Mouse (Mus musculus) lung, postnatal 0 days (tissue): ENCODE measurements at regions not wholly inside any gene's neighbourhood (a gene's known extent, or its start where the extent isn't known, plus 50 kb on each side); places are given as distances from the start of the nearest gene placed in this dataset.

Experiments used
- CTCF ChIP-seq: IDR thresholded peaks from 2 replicates; pipeline ENCODE4 v1.5.1; 2016; ENCODE audit warnings: antibody characterized with exemption, mild to moderate bottlenecking
- EP300 ChIP-seq: IDR thresholded peaks from 2 replicates; pipeline ENCODE4 v1.6.1; 2016; ENCODE audit warnings: antibody characterized with exemption, mild to moderate bottlenecking, control low read depth

- TF ChIP-seq CTCF (no peak), EP300 (no peak)
Measured at GRCm38 (mm10) chr10:8642266-8642665, 123.6 kb upstream of the Ust start.
